In genomic region chr2:163236057-163236456, GRCm38 (mm10) we compare ENCODE assay signal across 11 mouse cellular contexts. TPM values are rescaled to one million over a fixed set of nuclear protein-coding genes. Genes with fewer than 3 reads are reported as not detected.
A peak's percentile ranks its signal among the peaks of the same experiment; 100 is the strongest.
DNase-seq lines count a peak whose midpoint lies in the region; ATAC-seq and TF ChIP-seq lines count a peak whose summit lies in the region.
"Had no signal": no experiment of that assay in that cellular context is flagged by ENCODE, and none has a peak within 500 bp of the region (broad histone marks: within the 10 kb centered on the region; RNA-seq: fewer than 3 reads in every experiment).

No protein-coding gene starts in this region.

- ATAC-seq in midbrain, embryonic 11.5 days (ENCODE audit: low FRiP score), result no peak
- peak; percentile 71 for ATAC-seq in hindbrain, postnatal 0 days
- peak; percentile 22 for ATAC-seq in neural tube, embryonic 13.5 days (ENCODE audit: low read depth)
- ATAC-seq in frontal cortex, adult (ENCODE audit: low TSS enrichment), result no peak
- ATAC-seq: liver, embryonic 12.5 days had no signal

- no peaks in the 10 kb centered on the region for H3K9me3 ChIP-seq in midbrain, embryonic 10.5 days (replicated peaks)
- no peaks in the 10 kb centered on the region for H3K9me3 ChIP-seq in midbrain, embryonic 11.5 days (ENCODE audit: control insufficient read depth, low read length)
- H3K9me3 ChIP-seq in hindbrain, postnatal 0 days (ENCODE audit: low read length), result no peaks in the 10 kb centered on the region
- no peaks in the 10 kb centered on the region for H3K9me3 ChIP-seq in neural tube, embryonic 13.5 days
- H3K9me3 ChIP-seq: liver, embryonic 12.5 days had no signal

- no peaks in the 10 kb centered on the region for H3K27me3 ChIP-seq in midbrain, embryonic 10.5 days (ENCODE audit: low read depth, poor library complexity, severe bottlenecking)
- H3K27me3 ChIP-seq in midbrain, embryonic 11.5 days (ENCODE audit: control insufficient read depth, insufficient read depth, low read length), result no peaks in the 10 kb centered on the region
- no peaks in the 10 kb centered on the region; the same call in 1 of the 2 replicates for H3K27me3 ChIP-seq in hindbrain, postnatal 0 days (ENCODE audit: insufficient read depth, low read length)
- H3K27me3 ChIP-seq in neural tube, embryonic 13.5 days, result peaks cover 71% of the 10 kb centered on the region

- no peak overlapping the region for H3K4me3 ChIP-seq in midbrain, embryonic 10.5 days
- no peak overlapping the region for H3K4me3 ChIP-seq in midbrain, embryonic 11.5 days (ENCODE audit: low read depth, low read length)
- H3K4me3 ChIP-seq in hindbrain, postnatal 0 days (ENCODE audit: low read length), result no peak overlapping the region
- no peak overlapping the region for H3K4me3 ChIP-seq in neural tube, embryonic 13.5 days
- H3K4me3 ChIP-seq: liver, embryonic 12.5 days had no signal

- peaks cover 70% of the 10 kb centered on the region for H3K4me1 ChIP-seq in midbrain, embryonic 10.5 days
- H3K4me1 ChIP-seq in midbrain, embryonic 11.5 days (ENCODE audit: control insufficient read depth, insufficient read depth, low read length), result peaks cover 6% of the 10 kb centered on the region
- H3K4me1 ChIP-seq in hindbrain, postnatal 0 days (ENCODE audit: insufficient read depth, low read length), result peaks cover 10% of the 10 kb centered on the region
- H3K4me1 ChIP-seq in neural tube, embryonic 13.5 days (replicated peaks), result peaks cover 55% of the 10 kb centered on the region

- no peaks in the 10 kb centered on the region for H3K36me3 ChIP-seq in midbrain, embryonic 10.5 days
- H3K36me3 ChIP-seq in midbrain, embryonic 11.5 days (ENCODE audit: control insufficient read depth, insufficient read depth, low read length), result no peaks in the 10 kb centered on the region
- H3K36me3 ChIP-seq in hindbrain, postnatal 0 days (ENCODE audit: insufficient read depth, low read length), result no peaks in the 10 kb centered on the region
- H3K36me3 ChIP-seq in neural tube, embryonic 13.5 days, result no peaks in the 10 kb centered on the region
- H3K36me3 ChIP-seq: liver, embryonic 12.5 days had no signal

- H3K4me2 ChIP-seq in midbrain, embryonic 11.5 days, result no peak overlapping the region
- no peak overlapping the region for H3K4me2 ChIP-seq in hindbrain, postnatal 0 days (ENCODE audit: low read depth, low read length)
- no peak overlapping the region for H3K4me2 ChIP-seq in neural tube, embryonic 13.5 days
- H3K4me2 ChIP-seq: liver, embryonic 12.5 days had no signal

- WGBS in midbrain, embryonic 10.5 days, result 68% methylated on average over 7 of the region's 7 CpGs
- 65% methylated on average over 7 of the region's 7 CpGs for WGBS in midbrain, embryonic 11.5 days
- WGBS in hindbrain, postnatal 0 days, result 22% methylated on average over 7 of the region's 7 CpGs
- 25% methylated on average over 7 of the region's 7 CpGs for WGBS in neural tube, embryonic 13.5 days

- DNase-seq in adrenal gland, adult 2 months, result peak; percentile 26
- DNase-seq in adrenal gland, adult 8-10 months, result no peak
- DNase-seq in midbrain, embryonic 10.5 days (ENCODE audit: low spot score), result no peak
- no peak for DNase-seq in midbrain, embryonic 11.5 days (ENCODE audit: low spot score, missing footprints)
- peak; percentile 64 for DNase-seq in hindbrain, postnatal 0 days (ENCODE audit: low spot score)
- DNase-seq in gastrocnemius, postnatal 4 days (ENCODE audit: low spot score in 2 of 2), result no peak
- DNase-seq: gastrocnemius, postnatal 14 days; kidney, adult 18-20 months had no signal

- TF ChIP-seq CTCF in hindbrain, postnatal 0 days (IDR thresholded peaks at IDR 0.05; ENCODE audit: low read depth), result no peak

- H3K9ac ChIP-seq in midbrain, embryonic 11.5 days (ENCODE audit: low read length), result no peak overlapping the region
- H3K9ac ChIP-seq in hindbrain, postnatal 0 days (replicated peaks; ENCODE audit: low read length), result no peak overlapping the region
- no peak overlapping the region for H3K9ac ChIP-seq in neural tube, embryonic 13.5 days
- H3K9ac ChIP-seq: liver, embryonic 12.5 days had no signal

- H3K27ac ChIP-seq in midbrain, embryonic 10.5 days (replicated peaks), result 0 out of 2 replicates have a peak overlapping the region, but pooled peaks have one; percentile 7
- H3K27ac ChIP-seq in midbrain, embryonic 11.5 days (ENCODE audit: low read depth, low read length), result no peak overlapping the region
- no peak overlapping the region for H3K27ac ChIP-seq in hindbrain, postnatal 0 days
- no peak overlapping the region for H3K27ac ChIP-seq in neural tube, embryonic 13.5 days (replicated peaks)
- H3K27ac ChIP-seq: liver, embryonic 12.5 days had no signal

RNA-seq across cellular contexts. Expression of gene Tox2, which starts 33.1 kb away (rescaled TPM):
- total RNA-seq in adrenal gland, adult 2 months (2021), result 1 to 10 TPM; 4.0 to 7.4 TPM
- polyA plus RNA-seq in adrenal gland, adult 2 months (2012; rRNA removed), result 8.0 and 32.8 TPM in 2 replicates
- 10 to 100 TPM in 2 of 4 experiments, 1 to 10 TPM in 2; 2.3 to 11.7 (median 6.8) TPM for total RNA-seq in adrenal gland, adult 8-10 months (2022)
- 45.5 and 52.3 TPM in 2 replicates for polyA plus RNA-seq in midbrain, embryonic 10.5 days (2016; fragmentation: Nextera tagmentation; extraction: Ambion mirVana)
- polyA plus RNA-seq in midbrain, embryonic 11.5 days (2014; fragmentation: Nextera tagmentation; extraction: Ambion mirVana), result 37.3 and 38.2 TPM in 2 replicates
- total RNA-seq in hindbrain, postnatal 0 days (2014; rRNA removed), result 4.3 and 5.0 TPM in 2 replicates
- polyA plus RNA-seq in hindbrain, postnatal 0 days (2015; fragmentation: Nextera tagmentation; extraction: Ambion mirVana), result 15.2 and 19.1 TPM in 2 replicates
- 22.0 and 22.7 TPM in 2 replicates for polyA plus RNA-seq in neural tube, embryonic 13.5 days (2015; fragmentation: Nextera tagmentation; extraction: Ambion mirVana)
- total RNA-seq in gastrocnemius, postnatal 4 days (2021), result 1 to 10 TPM; 1.5 to 1.9 TPM

Comparison
In these comparisons a context has a peak if more than half of its experiments do, and no peak if none do; other contexts are left out.
1. DNase-seq: peak in adrenal gland, adult 2 months (single experiment) and hindbrain, postnatal 0 days (single experiment); none in adrenal gland, adult 8-10 months (single experiment), midbrain, embryonic 10.5 days (single experiment), midbrain, embryonic 11.5 days (single experiment) and gastrocnemius, postnatal 4 days (0 of 2).
2. ATAC-seq: peak in hindbrain, postnatal 0 days (single experiment) and neural tube, embryonic 13.5 days (single experiment); none in midbrain, embryonic 11.5 days (single experiment) and frontal cortex, adult (single experiment).